Mouse (Mus musculus) kidney, postnatal 36 days (tissue): ENCODE data around the gene Deup1.

Experiments
- DNase-seq, 2 experiments: peaks; one replicate each; pipeline ENCODE4 v3.0.0; 2021 to 2022; ENCODE audit warnings: mixed read lengths in 2 of 2

The Deup1 gene

GRCm38 (mm10) chr9:15531204-15531603 lies 96.5 kb downstream of the Deup1 start:
- DNase-seq = no peak

GRCm38 (mm10) chr9:15529965-15530320 lies 97.8 kb downstream of the Deup1 start:
- DNase-seq = no peak

- peak; percentile 51 to 76 for DNase-seq
Observed at GRCm38 (mm10) chr9:15529275-15529964, 98.3 kb downstream of the Deup1 start.

- no peak for DNase-seq
Observed at GRCm38 (mm10) chr9:15528368-15528767, 99.4 kb downstream of the Deup1 start.

GRCm38 (mm10) chr9:15527846-15528245 lies 99.9 kb downstream of the Deup1 start:
- DNase-seq = no peak

GRCm38 (mm10) chr9:15526539-15526938 lies 101.2 kb downstream of the Deup1 start:
- DNase-seq = peak in 1 of 2 experiments; percentile 30

GRCm38 (mm10) chr9:15525246-15525645 lies 102.5 kb downstream of the Deup1 start:
- peak; percentile 56 to 59 for DNase-seq

- no peak for DNase-seq
Observed at GRCm38 (mm10) chr9:15523646-15524045, 104.1 kb downstream of the Deup1 start.

- DNase-seq = no peak
Observed at GRCm38 (mm10) chr9:15522887-15523286, 104.8 kb downstream of the Deup1 start.

- DNase-seq = no peak
Observed at GRCm38 (mm10) chr9:15522348-15522747, 105.4 kb downstream of the Deup1 start.

GRCm38 (mm10) chr9:15517979-15518378 lies 109.8 kb downstream of the Deup1 start:
- DNase-seq = peak in 1 of 2 experiments; percentile 29

GRCm38 (mm10) chr9:15516007-15516406 lies 111.7 kb downstream of the Deup1 start:
- DNase-seq = no peak

- DNase-seq = peak in 1 of 2 experiments; percentile 32
Observed at GRCm38 (mm10) chr9:15512918-15513317, 114.8 kb downstream of the Deup1 start.

GRCm38 (mm10) chr9:15510557-15511310 lies 117.0 kb downstream of the Deup1 start:
- DNase-seq = no peak
